Mouse (Mus musculus): ENCODE data around the gene Cyp8b1. TPM values are rescaled to one million over a fixed set of nuclear protein-coding genes. Genes with fewer than 3 reads are reported as not detected.

Cyp8b1 gene
- polyA plus RNA-seq, 1 experiment from 2014 or later = not detected

- Histone ChIP-seq H3K27me3 (peaks cover 5% of the 10 kb centered on the region; the same call in 1 of the 2 replicates), H3K9ac (replicated peaks) (no peak overlapping the region), H3K4me3 (replicated peaks) (no peak overlapping the region), H3K9me3 (no peaks in the 10 kb centered on the region), H3K27ac (no peak overlapping the region), H3K4me1 (replicated peaks) (no peaks in the 10 kb centered on the region), H3K36me3 (no peaks in the 10 kb centered on the region), H3K4me2 (no peak overlapping the region)
- WGBS = 79% methylated on average over 8 of the region's 8 CpGs
- no peak for ATAC-seq (ENCODE audit: insufficient number of reproducible peaks, insufficient read depth, low FRiP score, low TSS enrichment, low read depth)
Measured at GRCm38 (mm10) chr9:121903476-121904305, 12.4 kb downstream of the Cyp8b1 start.

GRCm38 (mm10) chr9:121901710-121902700 lies 14.1 kb downstream of the Cyp8b1 start:
- Histone ChIP-seq H3K9ac (replicated peaks) (no peak overlapping the region), H3K27me3 (peaks cover 5% of the 10 kb centered on the region; the same call in 1 of the 2 replicates), H3K27ac (no peak overlapping the region), H3K36me3 (no peaks in the 10 kb centered on the region), H3K4me3 (replicated peaks) (no peak overlapping the region), H3K9me3 (no peaks in the 10 kb centered on the region), H3K4me1 (replicated peaks) (no peaks in the 10 kb centered on the region), H3K4me2 (no peak overlapping the region)
- ATAC-seq (ENCODE audit: insufficient number of reproducible peaks, insufficient read depth, low FRiP score, low TSS enrichment, low read depth) = no peak
- WGBS = 73% methylated on average over 5 of the region's 5 CpGs

- no peaks in the 10 kb centered on the region for H3K36me3 ChIP-seq
- WGBS = 76% methylated on average over 5 of the region's 5 CpGs
Measured at GRCm38 (mm10) chr9:121900282-121900855, 15.7 kb downstream of the Cyp8b1 start.

GRCm38 (mm10) chr9:121899306-121899705 lies 16.8 kb downstream of the Cyp8b1 start:
- no peaks in the 10 kb centered on the region for H3K4me1 ChIP-seq (replicated peaks)
- no peak overlapping the region for H3K4me2 ChIP-seq
- no peak overlapping the region for H3K4me3 ChIP-seq (replicated peaks)
- peaks cover 5% of the 10 kb centered on the region; the same call in 1 of the 2 replicates for H3K27me3 ChIP-seq
- no peak for ATAC-seq (ENCODE audit: insufficient number of reproducible peaks, insufficient read depth, low FRiP score, low TSS enrichment, low read depth)
- 74% methylated on average over 6 of the region's 6 CpGs for WGBS
- H3K9ac ChIP-seq (replicated peaks) = no peak overlapping the region
- H3K27ac ChIP-seq = no peak overlapping the region
- H3K36me3 ChIP-seq = no peaks in the 10 kb centered on the region
- no peaks in the 10 kb centered on the region for H3K9me3 ChIP-seq

More at GRCm38 (mm10) chr9:121900282-121900855, 15.7 kb downstream of the Cyp8b1 start:
- Histone ChIP-seq H3K4me2 (no peak overlapping the region), H3K9me3 (no peaks in the 10 kb centered on the region), H3K9ac (replicated peaks) (no peak overlapping the region), H3K4me1 (replicated peaks) (no peaks in the 10 kb centered on the region), H3K4me3 (replicated peaks) (no peak overlapping the region), H3K27ac (no peak overlapping the region), H3K27me3 (peaks cover 5% of the 10 kb centered on the region; the same call in 1 of the 2 replicates)
- ATAC-seq (ENCODE audit: insufficient number of reproducible peaks, insufficient read depth, low FRiP score, low TSS enrichment, low read depth) = no peak

- H3K27ac ChIP-seq = no peak within 1 kb of the TSS
- no peaks in the 10 kb centered on the region for H3K4me1 ChIP-seq (replicated peaks)
- no peak within 1 kb of the TSS for H3K4me3 ChIP-seq (replicated peaks)
- no peak within 1 kb of the TSS for H3K9ac ChIP-seq (replicated peaks)
- ATAC-seq (ENCODE audit: insufficient number of reproducible peaks, insufficient read depth, low FRiP score, low TSS enrichment, low read depth) = no peak
- 79% methylated on average over 9 of the region's 9 CpGs for WGBS
- peaks cover 5% of the 10 kb centered on the region; the same call in 1 of the 2 replicates for H3K27me3 ChIP-seq
- H3K9me3 ChIP-seq = no peaks in the 10 kb centered on the region
- H3K4me2 ChIP-seq = no peak within 1 kb of the TSS
- H3K36me3 ChIP-seq = no peaks in the 10 kb centered on the region
Measured at GRCm38 (mm10) chr9:121898245-121898644, 17.9 kb downstream of the Cyp8b1 start, which contains the start of gene Ackr2. Gene Ackr2 (plus strand): TSS chr9:121898355.

GRCm38 (mm10) chr9:121896820-121897219 lies 19.3 kb downstream of the Cyp8b1 start:
- no peaks in the 10 kb centered on the region for H3K36me3 ChIP-seq
- H3K4me1 ChIP-seq (replicated peaks) = no peaks in the 10 kb centered on the region
- 76% methylated on average over 4 of the region's 4 CpGs for WGBS
- no peak overlapping the region for H3K9ac ChIP-seq (replicated peaks)
- no peak overlapping the region for H3K4me2 ChIP-seq
- H3K27ac ChIP-seq = no peak overlapping the region
- no peaks in the 10 kb centered on the region for H3K27me3 ChIP-seq
- no peaks in the 10 kb centered on the region for H3K9me3 ChIP-seq
- no peak overlapping the region for H3K4me3 ChIP-seq (replicated peaks)
- no peak for ATAC-seq (ENCODE audit: insufficient number of reproducible peaks, insufficient read depth, low FRiP score, low TSS enrichment, low read depth)

GRCm38 (mm10) chr9:121895392-121895993 lies 20.6 kb downstream of the Cyp8b1 start:
- Histone ChIP-seq H3K4me3 (replicated peaks) (no peak overlapping the region), H3K4me2 (no peak overlapping the region), H3K27ac (no peak overlapping the region), H3K4me1 (replicated peaks) (peaks cover 3% of the 10 kb centered on the region; the same call in 1 of the 2 replicates), H3K27me3 (no peaks in the 10 kb centered on the region), H3K9ac (replicated peaks) (no peak overlapping the region), H3K9me3 (no peaks in the 10 kb centered on the region), H3K36me3 (no peaks in the 10 kb centered on the region)
- 67% methylated on average over 7 of the region's 7 CpGs for WGBS
- ATAC-seq (ENCODE audit: insufficient number of reproducible peaks, insufficient read depth, low FRiP score, low TSS enrichment, low read depth) = no peak

- ATAC-seq (ENCODE audit: insufficient number of reproducible peaks, insufficient read depth, low FRiP score, low TSS enrichment, low read depth) = no peak
- H3K4me3 ChIP-seq (replicated peaks) = no peak overlapping the region
- H3K4me2 ChIP-seq = no peak overlapping the region
- no peak overlapping the region for H3K27ac ChIP-seq
- H3K4me1 ChIP-seq (replicated peaks) = peaks cover 7% of the 10 kb centered on the region; the same call in 1 of the 2 replicates
- WGBS = 82% methylated on average over 7 of the region's 7 CpGs
- no peaks in the 10 kb centered on the region for H3K27me3 ChIP-seq
- no peaks in the 10 kb centered on the region for H3K36me3 ChIP-seq
- H3K9ac ChIP-seq (replicated peaks) = no peak overlapping the region
- H3K9me3 ChIP-seq = no peaks in the 10 kb centered on the region
Measured at GRCm38 (mm10) chr9:121894447-121894846, 21.7 kb downstream of the Cyp8b1 start.

- no peak for ATAC-seq (ENCODE audit: insufficient number of reproducible peaks, insufficient read depth, low FRiP score, low TSS enrichment, low read depth)
- Histone ChIP-seq H3K4me3 (replicated peaks) (no peak overlapping the region), H3K4me1 (replicated peaks) (peaks cover 7% of the 10 kb centered on the region; the same call in 1 of the 2 replicates), H3K27me3 (0 out of 2 replicates have a peak, but pooled peaks cover 3% of the 10 kb centered on the region), H3K36me3 (no peaks in the 10 kb centered on the region), H3K27ac (no peak overlapping the region), H3K4me2 (no peak overlapping the region), H3K9ac (replicated peaks) (no peak overlapping the region), H3K9me3 (no peaks in the 10 kb centered on the region)
- WGBS = 87% methylated on average over 12 of the region's 12 CpGs
Measured at GRCm38 (mm10) chr9:121892057-121892687, 23.9 kb downstream of the Cyp8b1 start.

- 88% methylated on average over 9 of the region's 9 CpGs for WGBS
- peaks cover 7% of the 10 kb centered on the region; the same call in 1 of the 2 replicates for H3K4me1 ChIP-seq (replicated peaks)
- H3K27ac ChIP-seq = no peak overlapping the region
- no peaks in the 10 kb centered on the region for H3K9me3 ChIP-seq
- no peak overlapping the region for H3K9ac ChIP-seq (replicated peaks)
- no peak for ATAC-seq (ENCODE audit: insufficient number of reproducible peaks, insufficient read depth, low FRiP score, low TSS enrichment, low read depth)
- no peaks in the 10 kb centered on the region for H3K36me3 ChIP-seq
- no peak overlapping the region for H3K4me2 ChIP-seq
- 0 out of 2 replicates have a peak, but pooled peaks cover 3% of the 10 kb centered on the region for H3K27me3 ChIP-seq
- H3K4me3 ChIP-seq (replicated peaks) = no peak overlapping the region
Measured at GRCm38 (mm10) chr9:121891301-121891700, 24.8 kb downstream of the Cyp8b1 start.

All from limb, embryonic 12.5 days (tissue).